Mouse (Mus musculus) spleen, postnatal 14 days (tissue): ENCODE data around the gene Tmem38b.

Source experiments
- DNase-seq, 2 experiments: peaks; one replicate each; pipeline ENCODE4 v3.0.0; 2021 to 2022; ENCODE audit warnings: low spot score in 2 of 2

Gene Tmem38b

GRCm38 (mm10) chr4:53884351-53885245 lies 58.8 kb downstream of the Tmem38b start:
- DNase-seq, result no peak

- no peak for DNase-seq
These were observed 60.7 kb downstream of the Tmem38b start for GRCm38 (mm10) chr4:53886342-53887088.

GRCm38 (mm10) chr4:53895335-53895734 lies 69.5 kb downstream of the Tmem38b start:
- no peak for DNase-seq

- no peak for DNase-seq
These were observed 70.4 kb downstream of the Tmem38b start for GRCm38 (mm10) chr4:53896150-53896833.

GRCm38 (mm10) chr4:53900386-53900971 lies 74.6 kb downstream of the Tmem38b start:
- no peak for DNase-seq

- DNase-seq, result no peak
These were observed 78.5 kb downstream of the Tmem38b start for GRCm38 (mm10) chr4:53904335-53904734.

- DNase-seq, result no peak
These were observed 79.7 kb downstream of the Tmem38b start for GRCm38 (mm10) chr4:53905537-53905936.

GRCm38 (mm10) chr4:53907071-53907470 lies 81.2 kb downstream of the Tmem38b start:
- no peak for DNase-seq
